Mouse (Mus musculus) cerebellum, postnatal 4 days (tissue): Measurements from ENCODE around the gene Tescl.
A peak's percentile ranks its signal among the peaks of the same experiment; 100 is the strongest.

Experiments
- DNase-seq, 2 experiments: peaks; one replicate each; pipeline ENCODE4 v3.0.0; 2022; ENCODE audit warnings: low spot score in 2 of 2, mixed read lengths in 1 of 2

The Tescl gene

DNA sequence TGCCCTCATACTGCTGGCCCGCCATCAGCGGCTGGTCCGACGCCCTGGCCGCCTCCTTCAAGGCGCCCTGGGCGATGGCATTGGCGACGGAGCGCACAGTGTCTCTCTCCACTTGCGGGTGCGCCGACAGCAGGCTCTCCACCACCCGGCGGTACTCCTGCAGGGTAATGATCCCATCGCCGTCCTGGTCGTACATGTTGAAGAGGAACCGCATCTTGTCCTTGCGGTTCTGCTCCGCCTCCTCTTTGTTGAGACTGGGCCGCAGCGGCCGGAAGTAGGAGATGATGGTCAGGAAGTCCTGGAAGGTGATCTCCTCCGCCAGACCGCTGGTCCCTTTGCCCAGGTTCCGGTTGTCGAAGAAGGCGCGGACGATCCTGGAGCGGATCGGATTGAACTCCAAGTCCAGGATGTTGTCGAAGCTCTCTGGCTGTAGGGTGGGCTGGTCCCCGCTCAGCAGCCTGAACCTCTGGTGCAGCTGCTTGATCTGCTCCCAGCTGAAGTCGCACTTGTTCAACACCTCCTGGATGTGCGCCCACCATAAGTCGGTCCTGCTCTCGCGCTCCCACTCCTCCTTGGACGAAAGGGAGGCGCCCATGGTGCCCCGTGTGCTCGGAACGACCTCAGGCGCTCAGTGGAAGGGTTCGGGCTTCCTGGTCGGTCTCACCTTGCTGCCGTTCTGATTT lies at the start of gene Tescl:
Tescl (minus strand) TSS at position 633 of the 683 bp plus-strand sequence.
- peak in 1 of 2 experiments; percentile 4 for DNase-seq

DNA sequence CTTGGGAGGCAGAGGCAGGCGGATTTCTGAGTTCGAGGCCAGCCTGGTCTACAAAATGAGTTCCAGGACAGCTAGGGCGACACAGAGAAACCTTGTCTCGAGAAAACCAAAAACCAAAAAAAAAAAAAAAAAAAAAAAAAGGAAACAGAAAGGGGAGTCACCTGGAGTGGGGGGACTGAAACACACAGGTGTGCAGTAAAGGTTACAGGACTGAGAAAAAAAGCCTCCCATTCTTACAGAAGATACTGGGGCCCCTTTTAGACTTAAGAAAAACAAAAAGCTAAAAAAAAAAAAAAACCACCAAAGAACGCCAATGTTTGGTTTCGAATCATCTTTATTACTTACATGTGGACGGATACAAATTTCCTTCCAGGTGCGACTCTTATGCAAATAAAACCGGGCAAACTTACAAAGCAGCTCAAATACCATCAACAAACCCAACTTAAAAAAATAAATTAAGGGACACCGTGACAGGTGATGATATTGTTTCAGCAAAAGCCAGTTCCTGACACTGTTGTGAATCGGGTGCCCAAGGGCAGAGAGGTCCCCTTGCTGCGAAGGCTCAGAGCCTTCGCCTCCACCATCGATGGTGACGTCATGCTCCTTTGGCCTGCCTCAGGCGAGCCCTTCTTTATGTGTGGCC lies 49.1 kb upstream of the Tescl start:
- DNase-seq = no peak

GRCm38 (mm10) chr7:24380370-24380769 lies 46.6 kb upstream of the Tescl start:
- DNase-seq = no peak

- DNase-seq = no peak
These were observed 46.2 kb upstream of the Tescl start for GRCm38 (mm10) chr7:24379934-24380333.

DNA sequence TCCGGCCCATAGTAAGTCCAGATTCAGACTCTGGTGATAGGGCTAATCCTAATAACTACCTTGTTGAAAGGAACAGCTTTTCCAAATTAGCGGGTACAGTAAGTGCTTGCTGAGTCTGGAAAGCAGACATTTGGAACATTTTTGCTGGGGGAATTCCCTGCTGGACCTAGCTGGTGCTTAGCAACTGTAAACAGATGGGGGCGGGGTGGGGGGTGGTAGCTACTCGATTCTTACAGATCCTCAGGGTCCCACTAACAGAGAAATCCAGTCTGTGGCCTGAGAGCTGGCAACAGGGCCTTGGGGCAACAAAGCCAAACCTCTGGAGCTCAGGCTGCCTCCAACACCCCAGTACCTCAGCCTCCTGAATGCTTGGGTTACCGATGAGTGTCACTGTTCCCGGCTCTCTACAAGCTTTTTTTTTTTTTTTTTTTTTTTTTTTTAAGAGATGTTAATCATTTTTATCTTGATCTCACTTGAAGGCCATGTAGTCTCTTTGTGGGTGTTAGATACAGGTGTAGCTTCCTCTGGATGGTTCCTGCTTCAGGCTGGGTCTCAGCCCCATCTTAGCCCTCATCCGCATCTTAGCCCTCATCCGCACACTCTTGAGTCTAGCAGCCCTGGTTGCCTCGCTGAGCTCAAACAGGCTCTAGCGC lies 44.4 kb upstream of the Tescl start:
- no peak for DNase-seq

GRCm38 (mm10) chr7:24377091-24377865 lies 43.5 kb upstream of the Tescl start:
- DNase-seq = peak in 1 of 2 experiments; percentile 24

DNA sequence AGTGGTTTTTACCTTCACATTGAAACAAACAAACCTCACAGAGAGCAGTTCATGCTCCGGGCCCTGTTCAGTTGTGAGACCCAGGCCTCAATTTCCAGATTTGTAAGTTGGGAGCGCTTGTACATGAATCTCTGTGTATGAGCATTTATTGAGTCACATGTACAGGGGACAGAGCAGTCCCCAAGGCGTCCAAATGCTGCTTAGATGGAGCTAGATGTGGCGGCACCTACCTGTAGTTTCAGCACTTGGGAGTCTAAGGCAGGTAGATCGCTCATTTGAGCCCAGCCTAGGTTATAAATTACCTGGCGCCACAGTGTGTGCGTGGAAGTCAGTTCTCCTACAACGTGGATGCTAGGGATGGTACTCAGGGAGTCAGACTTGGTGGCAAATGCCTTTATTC lies 42.7 kb upstream of the Tescl start:
- DNase-seq = no peak

DNA sequence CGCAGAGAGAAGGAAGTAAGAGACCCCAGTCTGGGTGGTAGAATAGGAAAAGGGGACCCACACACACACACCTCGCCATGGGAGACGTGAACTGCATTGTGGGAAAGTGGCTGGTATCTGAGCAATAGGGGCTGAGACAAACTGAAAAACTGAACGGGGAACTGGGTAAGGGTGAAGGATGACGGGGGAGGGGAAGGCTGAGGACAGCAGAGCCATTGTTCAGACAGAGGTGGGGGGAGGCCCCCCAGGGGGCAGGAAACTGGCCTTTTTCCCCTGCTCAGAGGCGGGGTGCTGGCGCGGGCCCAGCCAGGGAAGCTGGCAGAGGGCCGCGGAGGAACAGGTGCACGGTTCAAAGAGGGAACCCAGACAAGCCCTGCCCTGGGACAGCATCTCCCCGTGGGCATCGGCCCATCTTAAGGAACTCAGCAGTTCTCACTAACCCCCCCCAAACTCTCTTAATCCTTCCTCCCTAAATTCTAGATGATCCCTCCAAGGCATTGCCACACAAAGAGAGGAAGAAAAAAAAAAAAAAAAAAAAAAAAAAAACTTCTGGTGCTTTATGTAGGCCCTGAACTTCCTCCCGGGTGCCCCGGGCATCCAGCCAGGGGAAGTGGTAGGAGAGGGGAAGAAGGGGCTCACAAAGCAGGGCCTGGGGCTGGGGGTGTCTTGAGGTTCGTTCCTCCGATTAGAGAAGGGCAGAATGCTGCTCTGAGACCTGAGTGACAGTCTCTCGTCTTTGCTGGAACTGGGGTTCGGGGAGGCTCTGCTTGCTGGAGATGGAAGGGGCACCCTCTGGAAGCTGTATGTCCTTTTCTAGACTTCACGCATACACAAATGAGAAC lies 40.0 kb upstream of the Tescl start:
- peak in 1 of 2 experiments; percentile 58 for DNase-seq

- no peak for DNase-seq
These were observed 39.0 kb upstream of the Tescl start for GRCm38 (mm10) chr7:24372786-24373185.

- DNase-seq = no peak
These were observed 38.6 kb upstream of the Tescl start for GRCm38 (mm10) chr7:24372300-24372699.

GRCm38 (mm10) chr7:24371809-24372145 lies 38.0 kb upstream of the Tescl start:
- no peak for DNase-seq

DNA sequence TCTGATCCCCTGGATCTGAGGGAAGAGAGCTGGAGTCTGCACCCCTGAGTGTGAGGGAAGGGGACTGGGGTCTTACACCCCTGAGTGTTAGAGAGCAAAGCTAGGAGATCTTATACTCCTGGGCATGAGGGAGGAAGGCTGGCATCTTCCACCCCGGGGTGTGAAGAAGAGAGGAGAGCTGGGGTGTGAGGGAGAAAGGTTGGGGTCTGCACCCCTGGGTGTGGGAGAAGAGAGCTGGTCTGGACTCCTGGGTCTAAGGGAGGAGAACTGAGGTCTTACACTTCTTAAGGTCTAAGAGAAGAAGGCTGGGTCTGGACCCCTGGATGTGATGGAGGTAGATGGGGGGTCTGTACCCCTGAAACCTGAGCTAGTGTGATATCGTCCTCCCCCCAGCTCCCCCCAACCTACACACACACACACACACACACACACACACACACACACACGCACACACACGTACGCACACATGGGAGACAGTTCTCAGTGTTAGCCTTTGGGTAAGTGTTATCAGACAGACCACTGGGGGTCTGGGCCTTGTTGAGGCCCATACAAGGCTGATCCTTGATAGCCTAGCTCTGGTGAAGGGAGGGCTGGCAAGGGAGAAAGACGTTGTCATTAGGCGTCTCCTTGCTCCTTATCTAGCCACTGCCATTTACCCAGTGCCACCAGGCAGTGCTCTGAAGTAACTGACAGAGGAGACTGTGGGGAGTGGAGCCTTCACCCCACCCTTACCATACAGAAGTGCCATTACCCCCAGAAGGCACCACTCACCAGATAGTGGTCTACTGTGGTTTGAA lies 37.5 kb upstream of the Tescl start:
- no peak for DNase-seq

DNA sequence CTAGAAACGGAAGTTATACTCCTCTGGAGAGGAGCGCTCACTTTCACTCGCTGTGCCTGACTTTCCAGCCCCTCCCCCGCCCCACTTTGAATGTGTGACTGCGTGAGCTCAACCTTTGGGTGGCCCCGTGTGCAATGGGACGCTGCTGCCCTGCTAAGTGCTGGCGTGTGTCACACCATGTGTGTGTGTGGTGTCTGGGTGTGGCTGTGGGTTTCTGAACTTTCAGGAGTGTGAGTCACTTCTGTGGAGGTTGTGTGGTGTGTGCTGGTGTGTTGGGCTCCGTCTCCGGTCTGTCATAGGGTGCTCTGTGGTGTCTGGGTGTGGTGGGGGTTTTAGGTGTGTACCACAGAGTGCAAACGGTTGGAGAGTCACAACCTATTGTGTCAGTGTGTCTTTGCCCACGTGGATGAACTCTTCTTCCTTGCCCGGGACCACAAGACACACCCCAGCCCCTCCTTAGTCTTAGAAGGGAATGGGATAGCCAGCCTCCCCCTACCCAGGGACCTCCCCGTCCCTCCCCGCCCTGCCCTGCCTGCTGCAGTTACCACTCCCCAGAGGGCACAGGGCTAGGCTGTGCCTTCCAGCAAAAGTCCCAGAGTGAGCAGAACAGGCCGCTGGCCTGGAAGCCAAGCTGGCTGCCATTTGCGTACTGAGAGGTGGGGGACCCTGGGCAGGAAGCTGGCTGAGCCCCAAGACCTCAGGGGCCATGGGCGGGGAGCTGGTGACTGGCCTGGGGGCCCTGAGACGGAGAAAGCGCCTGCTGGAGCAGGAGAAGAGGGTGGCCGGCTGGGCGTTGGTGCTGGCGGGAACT lies 36.2 kb upstream of the Tescl start, which contains the start of gene Kcnn4:
Kcnn4 (plus strand) TSS at position 533 of the 811 bp plus-strand sequence.
- DNase-seq = no peak

DNA sequence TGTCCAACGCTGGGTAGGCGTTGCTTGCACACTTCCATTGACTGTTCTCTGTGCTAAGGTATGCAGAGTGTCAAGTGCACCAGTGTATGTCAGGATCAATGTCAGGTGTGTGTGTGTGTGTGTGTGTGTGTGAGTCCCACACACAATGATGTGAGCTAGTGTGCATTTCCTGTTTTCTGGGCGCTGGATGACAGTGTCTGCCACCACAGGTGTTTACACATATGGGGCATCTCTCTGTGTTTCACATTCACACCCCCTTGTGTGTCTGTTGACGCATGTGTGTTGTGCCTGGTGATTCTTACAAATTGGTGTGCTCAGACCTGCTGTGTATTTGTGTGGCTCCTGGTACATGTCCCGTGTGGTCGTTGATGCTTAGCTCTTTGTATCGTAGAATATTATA lies 35.2 kb upstream of the Tescl start:
- DNase-seq = no peak

- DNase-seq = no peak
These were observed 34.5 kb upstream of the Tescl start for GRCm38 (mm10) chr7:24368226-24368625.

DNA sequence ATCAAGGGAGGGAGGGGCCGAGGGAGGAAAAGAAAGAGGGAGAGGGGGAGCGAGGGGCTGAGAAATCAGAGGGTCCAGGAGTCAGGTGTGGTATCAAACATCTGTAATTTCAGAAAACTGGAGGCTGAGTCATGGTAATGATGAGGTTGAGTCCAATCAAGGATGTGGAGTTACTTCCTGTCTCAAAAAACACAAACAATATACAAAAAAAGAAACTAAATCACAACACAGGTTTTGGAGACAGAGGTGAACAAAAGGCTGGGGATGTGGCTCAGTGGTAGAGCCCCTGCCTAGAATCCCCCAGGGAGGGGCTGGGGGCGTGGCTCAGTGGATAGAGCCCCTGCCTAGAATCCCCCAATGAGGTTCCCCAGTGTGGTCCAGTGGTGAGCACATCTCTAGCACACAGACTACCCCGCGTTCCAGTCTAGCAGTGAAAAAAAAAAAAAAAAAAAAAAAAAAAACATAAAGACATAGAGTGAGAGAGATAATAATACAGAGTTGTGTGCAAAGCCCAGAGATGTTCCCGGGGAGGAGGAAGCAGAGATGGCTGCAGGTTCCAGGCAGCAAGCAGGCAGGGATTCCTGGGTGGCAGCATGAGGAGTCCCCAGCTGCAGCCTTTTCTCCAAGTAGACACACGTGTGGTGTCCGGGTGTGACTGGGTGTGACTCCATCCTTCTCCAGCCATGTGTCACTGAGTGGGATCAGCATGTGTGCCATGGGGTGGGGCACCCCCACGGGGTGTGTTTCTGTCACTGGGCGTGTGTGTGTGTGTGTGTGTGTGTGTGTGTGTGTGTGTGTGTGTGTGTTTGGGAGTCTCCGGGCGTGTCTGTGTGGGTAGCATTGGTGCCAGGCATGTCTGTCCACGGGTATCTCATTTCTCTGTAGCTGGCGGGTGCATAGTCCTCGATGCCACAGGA lies 33.2 kb upstream of the Tescl start:
- no peak for DNase-seq

DNA sequence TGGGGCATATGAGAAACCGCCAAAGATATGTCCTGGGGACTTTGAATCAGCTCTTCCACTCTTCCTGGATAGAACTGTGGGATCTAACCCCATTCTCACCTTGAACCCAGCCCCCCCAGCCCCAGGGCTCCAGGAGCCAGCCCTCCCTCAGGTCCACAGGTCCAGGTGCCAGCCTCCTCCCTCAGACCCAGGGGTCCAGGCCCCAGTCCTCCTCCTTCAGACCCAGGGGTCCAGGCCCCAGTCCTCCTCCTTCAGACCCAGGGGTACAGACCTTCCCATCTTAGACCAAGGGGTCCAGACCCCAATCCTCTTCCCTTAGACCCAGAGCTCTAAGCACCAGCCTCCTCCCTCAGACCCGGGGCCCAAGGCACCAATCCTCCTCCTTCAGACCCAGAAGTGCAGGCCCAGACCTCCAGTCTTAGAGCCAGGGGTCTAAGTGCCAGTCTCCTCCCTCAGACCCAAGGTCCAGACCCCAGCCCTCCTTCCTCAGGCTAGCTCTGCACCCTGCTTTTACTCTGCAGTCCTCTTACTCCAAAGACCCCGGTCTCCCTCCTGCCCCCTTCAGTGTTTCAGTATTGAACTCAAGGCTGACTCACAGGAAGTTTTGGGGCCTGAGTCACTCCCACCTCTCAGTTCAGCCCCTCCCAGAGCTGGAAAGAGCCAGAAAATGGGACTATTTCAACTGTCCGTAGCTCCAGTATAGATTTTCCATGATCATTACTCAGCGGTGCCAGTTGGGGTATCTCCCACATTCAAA lies 31.7 kb upstream of the Tescl start:
- no peak for DNase-seq

DNA sequence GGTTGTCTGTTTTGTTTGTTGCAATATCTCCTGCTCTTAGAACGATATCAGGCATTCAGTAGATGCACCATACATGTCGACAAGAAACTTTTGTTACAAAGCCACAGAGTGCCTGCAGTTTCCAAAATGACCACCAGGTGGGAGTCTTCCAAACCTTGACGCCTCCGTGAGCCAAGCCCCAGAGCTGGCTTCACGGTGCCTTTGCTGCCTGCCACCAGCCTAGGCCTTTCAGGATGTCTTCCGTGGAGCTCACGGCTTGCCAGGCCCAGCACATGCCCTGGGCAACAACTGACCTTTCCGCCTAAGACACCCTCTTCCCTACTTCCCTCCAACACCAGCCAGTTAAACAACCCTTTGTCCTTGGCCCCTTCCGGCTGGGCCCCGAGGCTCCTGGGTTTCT lies 31.1 kb upstream of the Tescl start:
- peak; percentile 81 to 91 for DNase-seq
